Mouse (Mus musculus) cerebellum, adult 11 months (tissue): ENCODE measurements around the gene Slc23a2.

Experiments
- DNase-seq: peaks from one replicate; pipeline ENCODE4 v3.0.0; 2022

Gene Slc23a2

GRCm38 (mm10) chr2:132044320-132045274 lies 100.3 kb downstream of the Slc23a2 start:
- no peak for DNase-seq

DNA sequence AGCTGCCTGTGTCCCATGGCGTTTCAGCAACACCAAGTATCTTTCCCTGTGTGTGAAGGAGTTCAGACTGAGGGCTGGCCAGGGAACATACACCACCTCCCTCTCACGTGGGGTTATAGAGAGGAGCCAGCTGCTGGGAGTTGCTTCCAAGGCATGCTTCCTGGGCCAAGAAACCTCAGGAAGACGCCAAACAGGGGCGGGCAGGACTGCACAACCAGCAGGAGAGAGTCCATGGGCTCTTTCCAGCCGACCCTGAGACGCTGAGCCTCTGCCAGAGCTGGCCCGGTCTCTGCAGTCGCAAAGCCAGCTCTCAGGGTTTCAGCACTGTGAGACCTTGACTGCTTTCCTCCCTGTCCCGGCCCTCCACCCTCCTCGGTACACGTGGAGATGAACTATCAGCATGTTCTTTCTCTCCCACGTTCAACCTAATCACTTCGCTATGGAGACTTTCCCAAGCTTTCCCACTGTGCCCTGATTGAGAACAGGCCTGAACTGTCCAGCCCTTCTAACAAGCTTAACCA lies 101.7 kb downstream of the Slc23a2 start:
- DNase-seq = peak; percentile 23

DNA sequence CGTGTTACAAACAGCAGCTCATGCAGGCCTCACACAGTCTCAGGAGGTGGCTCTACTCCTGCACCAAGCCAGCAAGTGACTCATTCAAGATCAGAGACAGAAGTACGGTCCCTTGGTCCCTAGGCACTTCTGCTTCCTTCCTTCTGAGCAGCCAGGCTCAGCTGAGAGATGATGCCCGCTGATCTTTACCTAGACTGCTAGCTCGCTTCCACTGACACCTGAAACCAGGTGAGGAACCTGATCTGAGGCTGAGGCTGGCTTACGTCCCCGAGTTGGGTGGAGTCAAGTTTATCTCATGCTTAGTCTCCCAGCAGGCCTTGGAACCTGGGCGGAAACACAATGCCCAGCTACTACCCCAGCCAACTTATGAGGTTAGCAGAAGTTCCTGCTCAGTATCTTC lies 105.0 kb downstream of the Slc23a2 start:
- DNase-seq = no peak

DNA sequence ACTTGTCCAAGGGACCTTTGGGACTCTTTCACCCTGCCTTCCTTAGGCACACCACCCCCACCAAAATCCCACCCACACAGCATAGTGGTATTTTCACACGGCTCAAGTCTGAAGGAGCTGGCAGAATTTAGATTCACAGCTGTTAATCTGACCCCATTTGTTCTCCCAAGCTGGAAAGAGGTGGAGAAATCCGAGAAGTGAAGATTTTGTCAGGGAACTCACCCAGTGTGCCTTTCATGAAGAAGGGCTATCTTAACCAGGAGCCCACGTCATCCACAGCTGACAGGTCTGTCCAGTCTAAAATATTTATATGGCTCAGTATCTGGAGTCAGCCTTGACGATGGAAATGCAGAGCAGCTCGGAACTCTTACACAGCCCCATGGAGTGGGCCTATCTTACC lies 108.6 kb downstream of the Slc23a2 start:
- DNase-seq = no peak

DNA sequence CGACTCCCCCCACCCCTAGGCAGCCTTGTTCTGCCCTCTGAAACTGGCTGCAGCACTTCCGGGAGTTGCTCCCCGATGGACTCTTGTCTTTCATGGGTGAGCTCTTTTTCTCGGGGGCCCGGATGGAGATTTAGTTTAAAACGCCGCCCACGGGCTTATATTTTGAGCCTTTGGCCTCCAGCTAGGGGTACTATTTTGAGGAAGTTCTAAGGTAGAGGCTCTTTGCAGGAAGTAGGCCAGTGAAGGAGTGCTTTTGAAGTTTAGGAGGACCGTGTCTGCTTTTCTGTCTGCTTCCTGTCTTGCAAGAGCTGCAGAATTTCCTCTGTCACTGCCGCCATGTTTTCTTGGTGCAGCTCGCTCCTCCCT lies 109.5 kb downstream of the Slc23a2 start:
- DNase-seq = no peak

DNA sequence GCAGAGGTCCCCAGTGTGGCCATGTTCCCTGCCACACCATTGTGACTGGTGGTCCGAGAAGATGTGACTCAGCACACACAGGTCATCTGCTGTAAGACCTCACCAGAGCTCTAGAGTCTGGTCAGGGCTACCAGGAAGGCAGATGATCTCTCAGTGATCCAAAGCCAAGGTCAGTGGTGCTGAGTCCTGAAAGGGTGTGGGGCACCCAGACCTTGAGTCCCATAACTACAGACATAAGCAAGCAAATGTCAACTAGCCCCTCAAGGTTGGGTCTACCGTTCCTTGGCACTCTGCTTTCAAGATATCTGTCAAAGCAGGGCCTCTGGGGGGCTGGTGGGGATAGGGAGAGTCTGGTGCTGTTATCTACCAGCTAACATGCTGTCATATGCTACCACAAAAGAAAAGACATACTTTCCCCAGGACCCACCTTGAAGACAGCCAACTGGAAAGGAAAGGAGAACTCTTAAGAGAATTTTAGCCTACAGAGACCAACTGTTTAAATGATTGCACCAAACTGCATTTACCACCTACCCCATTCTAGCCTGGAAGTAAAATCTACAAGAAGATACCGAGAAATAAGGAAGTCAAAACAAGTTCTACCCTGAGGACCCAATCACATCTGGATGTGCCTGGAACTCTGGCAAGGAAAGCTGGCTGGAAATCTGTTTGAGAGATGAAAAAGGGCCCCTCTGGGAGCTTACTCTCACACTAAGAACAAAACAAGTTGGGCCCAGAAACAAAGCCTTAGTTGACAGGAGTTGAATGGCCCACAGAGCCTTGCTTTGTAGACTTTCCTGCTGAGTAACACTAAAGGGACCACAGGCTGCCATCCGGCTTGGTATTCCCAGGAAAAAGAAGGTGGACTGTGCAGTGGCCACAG lies 110.1 kb downstream of the Slc23a2 start:
- no peak for DNase-seq

DNA sequence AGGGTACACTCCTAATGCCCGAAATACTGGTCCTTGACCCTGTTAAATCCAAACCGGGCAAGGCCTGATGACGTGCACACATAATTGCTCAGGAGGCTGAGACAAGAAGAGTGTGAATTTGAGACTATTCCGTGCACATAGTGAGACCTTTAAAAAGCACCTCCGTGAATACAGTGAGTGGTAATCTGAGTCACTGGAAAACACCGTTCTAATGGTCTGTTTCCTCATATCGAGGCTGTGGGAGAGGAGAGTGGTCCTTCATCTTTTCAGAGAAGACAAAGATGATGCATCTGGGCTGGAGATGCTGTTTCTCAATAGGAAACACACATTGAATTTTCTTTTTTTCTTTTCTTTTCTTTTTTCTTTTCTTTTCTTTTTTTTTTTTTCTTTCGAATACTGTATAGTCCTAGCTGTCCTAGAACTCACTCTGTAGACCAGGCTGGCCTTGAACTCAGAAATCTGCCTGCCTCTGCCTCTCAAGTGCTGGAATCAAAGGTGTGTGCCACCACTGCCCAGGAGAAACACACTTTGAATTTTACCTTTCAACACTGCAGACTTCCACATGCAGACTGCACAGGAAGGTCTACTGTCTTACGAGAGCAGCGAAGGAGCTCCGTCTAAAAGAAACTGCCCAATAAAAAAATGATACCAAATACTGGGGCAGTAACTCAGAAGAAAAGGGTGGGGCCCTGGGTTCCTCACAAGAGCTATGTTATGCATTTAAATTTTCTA lies 113.4 kb downstream of the Slc23a2 start:
- no peak for DNase-seq

DNA sequence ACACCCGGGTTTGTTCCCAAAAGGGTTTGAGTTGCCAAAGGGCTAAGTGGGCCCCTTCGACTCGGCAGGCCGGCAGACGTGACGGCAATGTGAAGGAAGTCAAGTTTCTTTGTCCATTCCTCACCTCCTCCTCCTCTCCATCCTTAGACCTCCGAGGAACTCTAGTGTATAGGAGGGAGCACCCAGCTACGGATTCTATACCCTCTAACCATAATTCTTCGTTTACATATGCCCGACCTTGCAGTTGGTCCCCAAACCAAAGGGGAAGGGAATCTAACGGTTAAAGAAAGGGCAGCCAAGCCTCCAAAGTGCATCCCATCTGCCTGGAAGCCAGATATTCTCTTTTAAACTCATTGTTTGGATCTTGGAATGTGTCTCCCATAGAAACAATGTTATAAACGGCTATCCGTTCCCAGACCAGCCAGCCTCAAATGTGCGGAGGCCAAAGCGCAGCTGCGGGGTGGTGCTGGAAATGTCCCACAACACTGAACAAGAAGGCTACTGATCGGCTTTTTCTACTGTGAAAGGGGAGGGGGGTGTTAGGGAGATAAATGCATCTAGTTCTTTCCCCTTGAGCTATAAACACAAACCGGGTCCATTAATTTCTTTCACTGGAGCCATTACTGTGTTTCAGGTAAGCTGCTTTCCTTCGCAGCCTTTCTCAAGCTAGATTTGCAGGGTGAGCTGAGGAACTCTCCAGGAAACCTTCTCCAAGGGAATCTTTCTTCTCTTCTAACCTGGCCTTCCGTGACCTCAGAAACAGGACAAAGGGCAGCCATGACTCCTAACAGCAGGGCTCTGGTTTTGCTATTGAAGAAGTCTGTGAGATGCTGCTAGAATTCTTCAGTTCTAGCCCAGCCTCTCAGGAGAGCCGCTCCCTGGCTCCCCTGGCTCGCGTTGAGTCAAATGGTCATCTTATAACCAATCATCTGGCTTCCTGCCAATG lies 114.2 kb downstream of the Slc23a2 start:
- DNase-seq = no peak

GRCm38 (mm10) chr2:132029646-132030417 lies 115.1 kb downstream of the Slc23a2 start, which contains the start of gene Rassf2:
Gene Rassf2, minus strand, starts transcription at chr2:132030258.
- peak; percentile 42 for DNase-seq

DNA sequence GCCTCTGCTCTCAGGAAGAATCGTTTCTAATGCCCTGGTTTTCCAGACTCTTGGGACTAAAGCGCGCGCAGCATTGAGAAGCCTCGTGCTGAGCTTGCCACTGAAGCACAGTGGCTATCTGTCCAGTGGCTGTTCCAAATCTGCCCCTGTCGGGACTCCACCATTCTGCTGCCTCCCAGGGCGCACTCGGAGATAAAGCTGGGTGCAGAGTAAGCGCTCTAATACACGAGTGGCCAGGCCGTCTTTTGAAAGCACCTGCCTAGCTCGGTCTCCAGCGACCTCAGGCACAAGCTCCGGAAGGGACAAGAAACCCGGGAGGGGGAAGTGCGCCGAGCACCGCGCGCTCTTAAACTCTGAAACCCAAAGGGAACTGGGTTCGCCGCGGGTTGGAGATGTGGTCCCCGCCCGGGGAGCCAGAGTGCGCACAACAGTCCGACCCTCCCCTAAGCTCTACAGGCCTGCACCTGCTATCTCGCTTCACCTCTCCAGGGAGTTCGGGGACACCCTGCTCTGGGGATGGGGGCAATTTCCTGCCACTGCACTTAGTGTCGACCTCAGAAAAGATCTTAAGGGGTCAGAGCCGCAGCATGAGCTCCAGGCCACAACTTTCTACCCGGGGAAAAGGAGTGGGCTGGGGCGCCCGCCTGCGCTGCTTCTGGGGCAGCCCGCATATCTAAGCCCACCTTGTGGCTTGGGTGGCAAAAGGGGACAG lies 115.9 kb downstream of the Slc23a2 start:
- DNase-seq = no peak

DNA sequence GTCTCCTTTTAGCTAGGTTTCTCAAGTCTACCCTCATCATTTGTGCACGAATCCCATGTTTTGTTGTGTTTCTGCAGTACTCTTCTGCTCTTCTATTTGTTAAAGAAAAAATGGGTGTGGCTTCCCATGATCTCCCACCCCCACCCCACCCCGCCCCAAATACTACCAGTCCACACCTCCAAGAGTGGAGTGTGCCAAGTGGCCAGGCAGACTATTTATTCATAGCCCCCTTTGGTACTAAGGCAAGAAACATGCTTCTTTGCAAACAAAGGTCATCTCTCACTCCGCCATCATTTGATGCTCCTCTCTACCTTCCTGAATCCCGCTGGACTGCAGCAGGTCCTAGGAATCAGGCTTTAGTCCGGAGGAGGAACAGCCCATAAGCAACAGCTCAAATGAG lies 116.8 kb downstream of the Slc23a2 start:
- DNase-seq = no peak

GRCm38 (mm10) chr2:132027366-132027765 lies 117.5 kb downstream of the Slc23a2 start:
- DNase-seq = no peak

GRCm38 (mm10) chr2:132024028-132024427 lies 120.9 kb downstream of the Slc23a2 start:
- no peak for DNase-seq

DNA sequence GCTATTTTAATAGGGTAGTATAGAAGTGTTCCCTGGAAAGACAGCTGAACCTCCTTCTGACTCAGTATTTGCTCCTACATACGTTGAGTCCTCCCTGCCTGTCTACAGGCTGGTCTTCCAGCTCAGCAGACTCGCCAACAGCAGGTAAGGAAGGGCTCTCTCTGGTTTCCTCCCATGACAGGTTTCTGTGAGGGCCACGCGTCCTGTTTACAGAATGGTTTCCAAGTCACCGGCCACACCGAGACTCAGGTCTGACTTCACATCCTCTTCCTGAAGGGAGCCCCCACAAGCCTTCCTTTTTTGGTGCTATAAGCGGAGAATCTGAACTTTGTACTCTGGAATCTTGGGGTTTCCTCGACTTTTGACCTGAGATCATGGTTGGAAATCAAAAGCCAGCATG lies 122.3 kb downstream of the Slc23a2 start:
- no peak for DNase-seq

DNA sequence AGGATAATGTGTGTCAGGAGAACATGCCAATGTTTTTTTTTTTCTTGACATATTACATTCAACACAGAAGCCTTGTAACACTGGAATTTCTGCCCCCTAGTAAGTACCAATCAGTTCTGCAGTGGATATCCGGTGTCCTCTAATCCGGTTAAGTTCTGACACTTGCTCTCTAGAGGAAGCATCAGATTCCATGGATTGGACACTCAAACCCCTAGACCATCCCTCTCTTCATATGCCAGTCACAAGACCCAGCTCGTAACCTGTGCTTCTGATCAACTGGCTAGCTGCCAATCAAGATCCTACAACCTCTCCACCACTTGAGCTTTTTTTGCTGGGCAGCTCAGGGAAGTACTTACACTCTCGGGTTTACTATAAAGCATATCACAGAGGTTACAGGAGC lies 123.3 kb downstream of the Slc23a2 start:
- DNase-seq = no peak

- no peak for DNase-seq
Measured at GRCm38 (mm10) chr2:132020991-132021541, 123.8 kb downstream of the Slc23a2 start.

DNA sequence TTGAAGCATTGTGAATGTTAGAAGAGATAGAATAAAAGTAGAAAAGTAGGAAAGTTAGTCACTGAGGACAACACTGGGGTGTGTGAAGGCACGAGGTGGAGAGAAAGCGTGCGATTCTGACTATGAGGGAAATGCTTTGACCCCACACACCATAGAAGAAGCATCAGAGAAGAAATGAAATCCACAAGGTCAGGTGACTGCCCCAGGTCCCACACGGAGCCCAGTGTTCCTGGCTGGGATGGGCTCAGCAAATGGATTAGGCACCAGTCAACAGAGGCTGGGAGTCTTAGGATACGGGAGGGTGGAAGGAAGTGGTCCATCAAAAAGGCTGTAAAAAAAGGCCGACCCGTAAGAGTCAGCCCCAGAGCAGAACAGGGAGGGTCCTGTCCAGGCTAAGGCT lies 124.5 kb downstream of the Slc23a2 start:
- DNase-seq = no peak

- DNase-seq = no peak
Measured at GRCm38 (mm10) chr2:132019372-132019811, 125.5 kb downstream of the Slc23a2 start.

DNA sequence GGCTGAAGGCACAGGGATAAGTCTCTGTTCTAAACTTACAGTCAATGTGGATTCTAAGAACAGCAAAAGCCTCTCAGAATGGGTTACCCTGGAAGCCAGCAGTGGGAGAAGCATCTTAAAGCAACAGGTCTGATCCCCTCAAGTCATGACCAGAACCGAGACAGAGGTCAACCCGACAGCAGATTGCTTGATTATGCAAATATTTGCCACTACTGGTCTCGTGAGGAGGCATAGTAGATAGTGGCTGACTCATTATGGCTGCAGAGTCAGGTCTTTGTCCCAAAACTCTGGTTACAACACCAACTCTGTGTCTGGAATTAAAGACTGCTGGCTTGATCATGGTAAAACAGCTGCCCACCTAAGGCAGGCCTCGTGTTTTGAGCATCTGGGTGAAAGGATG lies 126.8 kb downstream of the Slc23a2 start:
- DNase-seq = no peak

GRCm38 (mm10) chr2:132017611-132018010 lies 127.3 kb downstream of the Slc23a2 start:
- no peak for DNase-seq
